Comparison of ENCODE assay signal across 20 mouse cellular contexts in the genomic region with DNA sequence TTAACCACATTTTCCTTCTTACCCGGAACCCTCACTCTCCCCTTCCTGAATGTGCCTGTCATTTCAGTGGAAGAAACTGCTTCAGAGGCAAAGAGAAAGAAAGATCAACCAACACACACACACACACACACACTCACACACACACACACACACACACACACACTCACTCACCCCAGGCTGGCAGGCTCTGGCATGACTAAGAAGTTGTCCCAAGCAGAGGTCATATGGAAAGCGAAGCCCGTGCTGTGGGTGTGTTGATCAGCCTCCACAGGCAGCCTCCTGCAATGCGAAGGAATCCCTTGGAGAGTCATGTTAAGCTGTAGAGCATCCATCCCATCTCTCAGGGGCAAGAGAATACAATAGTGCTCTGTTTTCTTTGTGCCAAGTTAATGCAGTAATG.
A peak's percentile ranks its signal among the peaks of the same experiment; 100 is the strongest.
DNase-seq lines count a peak whose midpoint lies in the region; ATAC-seq and TF ChIP-seq lines count a peak whose summit lies in the region.
"Had no signal": no experiment of that assay in that cellular context is flagged by ENCODE, and none has a peak within 500 bp of the region (broad histone marks: within the 10 kb centered on the region; RNA-seq: fewer than 3 reads in every experiment).

No protein-coding gene starts in this region.

- 65% methylated on average over 4 of the region's 4 CpGs for WGBS in heart, adult 2 months
- 83% methylated on average over 4 of the region's 4 CpGs for WGBS in heart, embryonic 12.5 days

- H3K4me1 ChIP-seq in heart, adult 2 months (ENCODE audit: control insufficient read depth, insufficient read depth, low read length): peaks cover 4% of the 10 kb centered on the region
- peaks cover 16% of the 10 kb centered on the region for H3K4me1 ChIP-seq in heart, embryonic 12.5 days (replicated peaks)
- H3K4me1 ChIP-seq: embryonic facial prominence, embryonic 13.5 days; forebrain, embryonic 12.5 days; neural tube, embryonic 12.5 days had no signal

- no peak for TF ChIP-seq CTCF in heart, adult 2 months (IDR thresholded peaks at IDR 0.05)

- peak in 1 of 2 experiments; percentile 10 for DNase-seq in heart, adult 2 months
- DNase-seq in urinary bladder, postnatal 36 days (ENCODE audit: low spot score in 2 of 2): peak; percentile 7 to 24
- DNase-seq in urinary bladder, adult 2 months (ENCODE audit: low spot score): no peak
- DNase-seq in adrenal gland, postnatal 25 days: peak; percentile 19
- DNase-seq in spleen, postnatal 14 days (ENCODE audit: low spot score in 2 of 2): no peak
- no peak for DNase-seq in right cerebral cortex, postnatal 25 days
- DNase-seq in embryo, embryonic 11 days: no peak
- DNase-seq: cerebellum, adult 2 months; gastrocnemius, postnatal 14 days; layer of hippocampus, postnatal 36 days; lung, postnatal 14 days; thymus, postnatal 4 days had no signal

- H3K9me3 ChIP-seq in heart, embryonic 12.5 days (replicated peaks): no peaks in the 10 kb centered on the region
- H3K9me3 ChIP-seq: embryonic facial prominence, embryonic 13.5 days; forebrain, embryonic 12.5 days; hindbrain, embryonic 13.5 days; intestine, embryonic 15.5 days; limb, embryonic 15.5 days; neural tube, embryonic 12.5 days had no signal

- H3K27me3 ChIP-seq in heart, adult 2 months (ENCODE audit: control insufficient read depth, insufficient read depth, low read length): no peaks in the 10 kb centered on the region
- H3K27me3 ChIP-seq in heart, embryonic 12.5 days (replicated peaks): no peaks in the 10 kb centered on the region
- H3K27me3 ChIP-seq: embryonic facial prominence, embryonic 13.5 days; forebrain, embryonic 12.5 days; hindbrain, embryonic 13.5 days; intestine, embryonic 15.5 days; limb, embryonic 15.5 days; neural tube, embryonic 12.5 days had no signal

- TF ChIP-seq POLR2A in heart, adult 2 months (IDR thresholded peaks at IDR 0.05; ENCODE audit: insufficient read depth, low read depth, low read length): no peak

- no peaks in the 10 kb centered on the region; the same call in 1 of the 2 replicates for H3K36me3 ChIP-seq in heart, adult 2 months (ENCODE audit: control insufficient read depth, insufficient read depth, low read length)
- no peaks in the 10 kb centered on the region for H3K36me3 ChIP-seq in heart, embryonic 12.5 days
- H3K36me3 ChIP-seq: embryonic facial prominence, embryonic 13.5 days; forebrain, embryonic 12.5 days; hindbrain, embryonic 13.5 days; intestine, embryonic 15.5 days; limb, embryonic 15.5 days; neural tube, embryonic 12.5 days had no signal

- intact Hi-C loops in heart, adult 2 months (cut with DNase I): loop anchor here (5.0 kb wide), 1 partner anchor 153 kb away; a partner anchor contains a TSS

- no peak overlapping the region for H3K4me2 ChIP-seq in heart, embryonic 12.5 days
- H3K4me2 ChIP-seq: embryonic facial prominence, embryonic 13.5 days; forebrain, embryonic 12.5 days; hindbrain, embryonic 13.5 days; intestine, embryonic 15.5 days; limb, embryonic 15.5 days; neural tube, embryonic 12.5 days had no signal

- H3K9ac ChIP-seq in heart, adult 2 months (ENCODE audit: low read depth, low read length): no peak overlapping the region
- no peak overlapping the region for H3K9ac ChIP-seq in heart, embryonic 12.5 days
- H3K9ac ChIP-seq: embryonic facial prominence, embryonic 13.5 days; forebrain, embryonic 12.5 days; hindbrain, embryonic 13.5 days; intestine, embryonic 15.5 days; limb, embryonic 15.5 days; neural tube, embryonic 12.5 days had no signal

- 0 out of 2 replicates have a peak, but pooled peaks have one; percentile 43 for TF ChIP-seq EP300 in heart, adult 2 months (IDR thresholded peaks at IDR 0.05; ENCODE audit: insufficient read depth, low read depth, low read length)

- no peak overlapping the region for H3K27ac ChIP-seq in heart, adult 2 months
- no peak overlapping the region for H3K27ac ChIP-seq in heart, embryonic 12.5 days (ENCODE audit: poor library complexity, severe bottlenecking)
- H3K27ac ChIP-seq: embryonic facial prominence, embryonic 13.5 days; forebrain, embryonic 12.5 days; hindbrain, embryonic 13.5 days; intestine, embryonic 15.5 days; limb, embryonic 15.5 days; neural tube, embryonic 12.5 days had no signal

- no peak overlapping the region for H3K4me3 ChIP-seq in heart, adult 2 months
- no peak overlapping the region for H3K4me3 ChIP-seq in heart, embryonic 12.5 days
- H3K4me3 ChIP-seq: embryonic facial prominence, embryonic 13.5 days; forebrain, embryonic 12.5 days; hindbrain, embryonic 13.5 days; intestine, embryonic 15.5 days; limb, embryonic 15.5 days; neural tube, embryonic 12.5 days had no signal

- ATAC-seq in heart, embryonic 12.5 days (ENCODE audit: insufficient number of reproducible peaks, low FRiP score): no peak
- ATAC-seq: CD4-positive, CD25-positive, alpha-beta regulatory T cell, adult 4 months; intestine, embryonic 15.5 days had no signal

- H3K79me2 ChIP-seq in heart, adult 2 months (replicated peaks; ENCODE audit: control insufficient read depth, insufficient read depth, low read length): no peaks in the 10 kb centered on the region

Comparison
In these comparisons a context has a peak if more than half of its experiments do, and no peak if none do; other contexts are left out.
1. DNase-seq: peak in urinary bladder, postnatal 36 days (2 of 2) and adrenal gland, postnatal 25 days (single experiment); none in urinary bladder, adult 2 months (single experiment), spleen, postnatal 14 days (0 of 2), right cerebral cortex, postnatal 25 days (single experiment) and embryo, embryonic 11 days (single experiment).